Mouse (Mus musculus) spleen, adult 10 weeks (tissue): ENCODE measurements around the gene Ppp6r3. TPM values are rescaled to one million over a fixed set of nuclear protein-coding genes. Genes with fewer than 3 reads are reported as not detected.

Experiments
- polyA plus RNA-seq: library from polyadenylated mRNA; stranded (reverse); fragments of 350-450 nt; fragmentation: Illumina TruSeq; extraction: RNeasy Lipid Tissue Mini Kit (QIAGEN cat#74804); gene quantifications from one replicate; pipeline ENCODE4 v1.2.3, GENCODE M21; 2015; ENCODE audit warnings: low replicate concordance; ENCODE audit not compliant: insufficient read depth

Ppp6r3 gene
- polyA plus RNA-seq, result 113 TPM

DNA sequence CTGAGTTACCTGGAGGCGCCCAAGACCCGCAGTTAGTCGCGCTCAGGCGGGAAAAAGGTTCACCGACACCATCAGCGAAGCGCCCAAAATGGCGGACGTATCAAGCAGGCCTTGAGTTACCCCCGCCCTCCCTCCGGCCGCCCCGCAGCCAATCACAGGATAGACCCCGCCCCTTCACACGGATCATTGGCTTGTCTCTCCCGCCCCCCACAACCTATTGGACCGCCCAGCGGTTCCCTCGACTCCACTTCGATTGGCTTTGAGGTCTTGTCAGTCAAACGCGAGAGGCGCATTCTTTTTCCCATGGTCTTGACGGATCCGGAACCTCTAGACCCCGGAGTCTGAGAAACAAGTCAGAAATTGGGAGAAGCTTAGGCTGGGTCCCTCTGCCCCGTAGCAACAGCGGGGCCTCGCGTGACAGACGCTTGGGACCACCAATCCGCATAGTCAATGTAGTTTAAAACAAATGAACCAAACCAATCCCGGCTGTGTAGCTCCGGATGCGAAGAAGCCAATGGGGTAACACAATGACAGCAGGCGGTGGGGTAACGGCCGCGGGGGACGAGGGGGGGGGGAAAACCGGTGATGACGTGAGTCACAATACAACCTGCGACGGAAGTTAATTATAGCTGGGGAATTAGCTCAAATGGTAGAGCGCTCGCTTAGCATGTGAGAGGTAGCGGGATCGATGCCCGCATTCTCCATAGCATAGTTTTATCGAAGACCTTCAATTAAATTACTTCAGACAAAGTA is at the start of gene Ppp6r3:
Gene Ppp6r3 (minus strand): TSS at position 118 of the 753 bp plus-strand sequence.

DNA sequence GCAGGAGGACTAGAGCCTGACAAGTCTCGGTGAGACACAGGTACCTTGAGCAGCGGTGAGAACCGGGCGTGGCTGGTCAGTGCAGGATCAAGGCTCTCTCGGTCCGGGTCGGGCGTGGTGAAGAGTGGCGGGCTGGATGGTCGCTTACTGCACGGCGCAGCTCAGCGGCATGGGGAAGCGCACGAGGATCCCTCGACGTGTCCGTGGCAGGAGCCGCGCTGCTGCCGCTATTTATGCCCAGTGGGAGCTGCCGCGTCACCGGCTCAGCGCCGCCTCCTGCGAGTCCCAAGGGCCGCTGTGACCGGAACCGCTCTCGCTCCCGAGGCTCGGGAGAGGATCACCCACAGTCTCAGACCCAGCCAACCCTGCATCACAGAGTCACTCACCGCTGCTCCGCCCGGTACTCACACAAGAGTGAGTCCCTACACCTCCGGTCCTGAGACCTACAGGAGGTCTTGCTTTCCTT is 161.2 kb downstream of the Ppp6r3 start, which contains the start of gene Gal:
Gene Gal (minus strand): TSS at position 277 of the 466 bp plus-strand sequence.

Other genes starting within 250 kb of the Ppp6r3 start
- 0.47 TPM for gene Tesmin, start 186.9 kb downstream of the Ppp6r3 start, polyA plus RNA-seq
- not detected for gene Gal, start 161.2 kb downstream of the Ppp6r3 start, polyA plus RNA-seq
- 3.2 TPM for gene Lrp5, start 110.8 kb upstream of the Ppp6r3 start, polyA plus RNA-seq
- 3.9 TPM for gene 1810055G02Rik, start 132.5 kb upstream of the Ppp6r3 start, polyA plus RNA-seq
- 79.8 TPM for gene Kmt5b, start 191.7 kb upstream of the Ppp6r3 start, polyA plus RNA-seq